Mouse (Mus musculus) cortical plate, adult 2 months (tissue): ENCODE data around the gene Mettl16. TPM values are rescaled to one million over a fixed set of nuclear protein-coding genes. Genes with fewer than 3 reads are reported as not detected.
"Not testable (repeated sequence)": the region's sequence is repeated elsewhere in the genome, so short reads cannot be mapped to it uniquely, and the experiment has no call there.

ENCODE experiments used
- H3K27ac ChIP-seq: fragments of 200-500 bp; 2 replicates; pipeline ENCODE4 v1.5.1; 2012; ENCODE audit warnings: low read length, control low read depth, inconsistent platforms; ENCODE audit not compliant: insufficient read depth
- H3K4me1 ChIP-seq: fragments of 200-500 bp; 2 replicates; pipeline ENCODE4 v1.6.1; 2011; ENCODE audit warnings: low read length; ENCODE audit not compliant: control insufficient read depth, insufficient read depth
- H3K4me3 ChIP-seq: fragments of 200-500 bp; 2 replicates; pipeline ENCODE4 v1.5.1; 2011; ENCODE audit warnings: mild to moderate bottlenecking, low read length, control low read depth; ENCODE audit not compliant: insufficient read depth
- CTCF ChIP-seq: fragments of 200-500 bp; IDR thresholded peaks from 2 replicates; pipeline ENCODE4 v1.5.1; 2011; ENCODE audit warnings: mild to moderate bottlenecking, control low read depth, low read length; ENCODE audit not compliant: insufficient read depth; ENCODE audit errors: extremely low read depth
- POLR2A ChIP-seq: fragments of 200-500 bp; IDR thresholded peaks from 2 replicates; pipeline ENCODE4 v1.6.1; 2011; ENCODE audit warnings: mild to moderate bottlenecking, low read length, control low read depth; ENCODE audit not compliant: insufficient read depth; ENCODE audit errors: extremely low read depth
- polyA plus RNA-seq: library from polyadenylated mRNA; depleted of rRNA; stranded (reverse); fragments of >200 nt; gene quantifications from 2 replicates; pipeline ENCODE4 v1.2.3, GENCODE M21; 2012

Gene Mettl16
- polyA plus RNA-seq, 1 experiment: 15.1 TPM

GRCm38 (mm10) chr11:74771650-74772049 lies 1.0 kb downstream of the Mettl16 start:
- no peak overlapping the region for H3K27ac ChIP-seq
- peaks cover 4% of the 10 kb centered on the region; the same call in 1 of the 2 replicates for H3K4me1 ChIP-seq
- TF ChIP-seq POLR2A: no peak
- no peak for TF ChIP-seq CTCF
- H3K4me3 ChIP-seq: peak overlapping the region; percentile 81; the same call in 1 of the 2 replicates

- TF ChIP-seq POLR2A: no peak
- no peak for TF ChIP-seq CTCF
- peaks cover 4% of the 10 kb centered on the region; the same call in 1 of the 2 replicates for H3K4me1 ChIP-seq
- no peak overlapping the region for H3K4me3 ChIP-seq
- H3K27ac ChIP-seq: no peak overlapping the region
Measured at GRCm38 (mm10) chr11:74772386-74772785, 1.8 kb downstream of the Mettl16 start.

GRCm38 (mm10) chr11:74792874-74793273 lies 22.2 kb downstream of the Mettl16 start:
- Histone ChIP-seq H3K4me3 (no peak overlapping the region), H3K4me1 (no peaks in the 10 kb centered on the region), H3K27ac (no peak overlapping the region)
- no peak for TF ChIP-seq POLR2A
- TF ChIP-seq CTCF: no peak

GRCm38 (mm10) chr11:74800658-74801057 lies 30.0 kb downstream of the Mettl16 start:
- no peaks in the 10 kb centered on the region for H3K4me1 ChIP-seq
- TF ChIP-seq CTCF (no peak), POLR2A (no peak)
- no peak overlapping the region for H3K4me3 ChIP-seq
- H3K27ac ChIP-seq: no peak overlapping the region

DNA sequence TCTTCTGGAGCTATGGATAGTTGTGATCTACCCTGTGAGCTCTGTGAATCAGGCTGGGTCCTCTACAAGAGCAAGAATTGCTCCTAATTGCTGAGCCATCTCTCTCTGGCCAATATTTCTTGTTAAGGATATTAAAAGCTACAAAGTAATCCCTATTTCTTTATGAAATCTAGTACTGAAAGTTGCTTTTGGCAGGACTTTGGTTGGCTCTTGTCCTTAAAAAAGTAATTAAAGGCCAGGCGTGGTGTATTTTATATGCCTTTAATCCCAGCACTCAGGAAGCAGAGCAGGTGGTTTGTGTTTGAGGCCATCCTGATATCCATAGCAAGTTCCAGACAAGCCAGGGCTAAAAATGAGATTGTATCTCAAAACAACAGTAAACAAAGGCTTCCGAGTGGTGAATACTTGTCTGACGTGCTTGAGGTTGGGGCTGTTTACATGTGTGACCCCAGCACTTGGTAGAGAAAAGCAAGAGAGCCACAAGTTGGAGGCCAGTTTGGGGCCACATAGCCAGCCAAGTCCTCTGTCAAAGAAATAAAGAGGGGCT lies 33.5 kb downstream of the Mettl16 start:
- TF ChIP-seq POLR2A: no peak
- TF ChIP-seq CTCF: no peak
- Histone ChIP-seq H3K27ac (no peak overlapping the region), H3K4me1 (no peaks in the 10 kb centered on the region; the same call in 1 of the 2 replicates), H3K4me3 (no peak overlapping the region)

GRCm38 (mm10) chr11:74807246-74807882 lies 36.7 kb downstream of the Mettl16 start:
- H3K27ac ChIP-seq: no peak overlapping the region
- H3K4me3 ChIP-seq: no peak overlapping the region
- no peaks in the 10 kb centered on the region; the same call in 1 of the 2 replicates for H3K4me1 ChIP-seq
- TF ChIP-seq CTCF: no peak

GRCm38 (mm10) chr11:74808251-74808853 lies 37.7 kb downstream of the Mettl16 start:
- Histone ChIP-seq H3K4me1 (no peaks in the 10 kb centered on the region; the same call in 1 of the 2 replicates), H3K4me3 (no peak overlapping the region), H3K27ac (no peak overlapping the region)
- TF ChIP-seq POLR2A: no peak
- no peak for TF ChIP-seq CTCF

DNA sequence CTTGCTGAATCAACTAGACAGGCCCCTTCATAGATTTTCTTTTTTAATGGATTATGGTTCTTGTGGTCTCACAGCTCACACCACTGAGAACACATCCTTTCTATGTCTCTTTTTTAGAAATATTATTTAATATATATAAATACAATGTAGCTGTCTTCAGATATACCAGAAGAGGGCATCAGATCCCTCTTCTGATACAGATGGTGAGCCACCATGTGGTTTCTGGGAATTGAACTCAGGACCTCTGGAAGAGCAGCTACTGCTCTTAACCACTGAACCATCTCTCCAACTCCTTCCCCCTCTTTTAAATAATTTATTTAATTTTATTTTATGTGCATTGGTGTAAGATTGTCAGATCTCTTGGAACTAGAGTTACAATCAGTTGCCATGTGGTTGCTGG lies 39.5 kb downstream of the Mettl16 start:
- Histone ChIP-seq H3K4me1 (no peaks in the 10 kb centered on the region; the same call in 1 of the 2 replicates), H3K27ac (no peak overlapping the region), H3K4me3 (no peak overlapping the region)
- TF ChIP-seq POLR2A (no peak), CTCF (no peak)

DNA sequence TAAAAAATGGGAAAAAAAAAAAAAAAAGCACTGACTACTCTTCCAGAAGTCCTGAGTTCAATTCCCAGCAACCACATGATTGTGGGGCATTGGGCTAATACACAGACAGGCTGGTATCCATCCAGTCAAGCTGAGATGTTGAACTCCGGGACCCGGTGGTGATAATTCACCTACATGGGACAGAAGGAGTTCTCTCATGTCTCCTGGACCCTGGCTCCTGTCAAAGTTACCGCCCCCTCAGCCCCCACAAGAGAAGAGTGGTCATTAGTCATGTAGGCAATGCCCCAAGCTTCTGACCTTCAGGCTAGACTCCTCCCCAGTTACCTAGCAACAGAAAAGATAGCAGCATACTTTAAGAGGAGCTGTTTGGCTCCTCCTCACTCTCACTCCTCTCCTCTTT lies 40.4 kb downstream of the Mettl16 start:
- H3K27ac ChIP-seq, H3K4me3 ChIP-seq, H3K4me1 ChIP-seq: not testable (repeated sequence)

DNA sequence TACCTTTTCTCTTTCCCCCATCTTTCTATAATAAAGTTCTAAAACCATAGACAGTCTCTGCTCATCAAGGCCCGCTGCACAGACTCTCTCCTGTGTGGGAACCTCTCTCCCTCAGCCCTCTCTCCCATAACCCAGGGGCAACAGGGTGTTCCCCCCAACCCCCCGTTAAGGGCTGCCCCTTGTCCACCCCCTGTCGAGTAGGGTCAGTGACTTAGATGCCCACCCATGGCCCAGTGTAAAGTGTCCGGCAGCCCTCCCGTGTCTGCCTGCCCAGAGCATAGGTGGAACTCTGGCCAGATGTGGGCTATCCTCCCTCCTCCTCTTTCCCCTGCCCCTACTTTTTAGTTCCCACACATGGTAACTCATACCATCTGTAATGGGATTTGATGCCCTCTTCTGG lies 40.9 kb downstream of the Mettl16 start:
- TF ChIP-seq POLR2A: no peak
- no peak for TF ChIP-seq CTCF
- Histone ChIP-seq H3K4me3 (no peak overlapping the region), H3K4me1 (no peaks in the 10 kb centered on the region; the same call in 1 of the 2 replicates), H3K27ac (no peak overlapping the region)
